Mouse (Mus musculus) CH12.LX (cell line): Measurements from ENCODE around the gene Rilp. TPM values are rescaled to one million over a fixed set of nuclear protein-coding genes. Genes with fewer than 3 reads are reported as not detected.

ENCODE experiments used
- DNase-seq: peaks from one replicate; pipeline ENCODE4 v3.0.0-alpha.2; 2013; ENCODE audit errors: extremely low read depth
- H3K27ac ChIP-seq: 2 replicates; pipeline ENCODE4 v1.5.1; 2012; ENCODE audit warnings: low read depth, mild to moderate bottlenecking, control low read depth, moderate library complexity; ENCODE audit not compliant: insufficient read depth
- H3K27me3 ChIP-seq: replicated peaks from 2 replicates; pipeline ENCODE3; 2012; ENCODE audit warnings: inconsistent platforms
- H3K36me3 ChIP-seq, 2 experiments: replicated peaks in 1 of 2; 2 replicates each; pipeline versions ENCODE3 to v1.6.1; 2012; ENCODE audit warnings: inconsistent platforms in 1 of 2, low read length in 1 of 2, mild to moderate bottlenecking in 1 of 2, mixed read lengths in 1 of 2, moderate library complexity in 1 of 2; ENCODE audit not compliant: control insufficient read depth in 1 of 2, insufficient read depth in 1 of 2
- H3K4me1 ChIP-seq, 2 experiments: 2 replicates each; pipeline ENCODE4 v1.6.1; 2012; ENCODE audit warnings: inconsistent platforms in 1 of 2, moderate library complexity in 1 of 2; ENCODE audit not compliant: insufficient read depth in 2 of 2, control insufficient read depth in 1 of 2
- H3K4me2 ChIP-seq: 2 replicates; pipeline ENCODE4 v1.6.1; 2012; ENCODE audit warnings: low read depth, mild to moderate bottlenecking, control low read depth; ENCODE audit not compliant: poor library complexity, insufficient read depth, severe bottlenecking
- H3K4me3 ChIP-seq, 3 experiments: fragments of 150-350 bp in 1 of 3; sonication (generic) in 1 of 3; replicated peaks in 1 of 3; 2 replicates each; pipeline versions ENCODE3 to v1.5.1; 2011 to 2012; ENCODE audit warnings: low read depth in 2 of 3, low read length in 2 of 3, mild to moderate bottlenecking in 2 of 3, moderate library complexity in 2 of 3, control low read depth in 1 of 3, improper control_type of control experiment in 1 of 3, inconsistent platforms in 1 of 3, mixed read lengths in 1 of 3; ENCODE audit not compliant: poor library complexity in 1 of 3
- H3K79me2 ChIP-seq: replicated peaks from 2 replicates; pipeline ENCODE4 v1.6.1; 2012; ENCODE audit warnings: mild to moderate bottlenecking, moderate library complexity; ENCODE audit not compliant: control insufficient read depth, poor library complexity, insufficient read depth, severe bottlenecking; ENCODE audit errors: extremely low read depth
- H3K9ac ChIP-seq: 2 replicates; pipeline ENCODE4 v1.6.1; 2012; ENCODE audit warnings: low read depth, mild to moderate bottlenecking, control low read depth, moderate library complexity; ENCODE audit not compliant: insufficient read depth
- H3K9me3 ChIP-seq: replicated peaks from 2 replicates; pipeline ENCODE3; 2012; ENCODE audit warnings: low read length, inconsistent platforms, mixed read lengths
- CHD1 ChIP-seq: IDR thresholded peaks from 2 replicates; pipeline ENCODE4 v1.6.1; 2012; ENCODE audit warnings: low read depth, low read length, improper control_type of control experiment, inconsistent platforms
- CHD2 ChIP-seq: IDR thresholded peaks from 2 replicates; pipeline ENCODE4 v1.6.1; 2011; ENCODE audit warnings: low read length, improper control_type of control experiment
- ELF1 ChIP-seq: IDR thresholded peaks from 2 replicates; pipeline ENCODE4 v1.6.1; 2014; ENCODE audit warnings: low read depth, mild to moderate bottlenecking, inconsistent platforms, low read length, improper control_type of control experiment
- EP300 ChIP-seq: IDR thresholded peaks from 2 replicates; pipeline ENCODE4 v1.6.1; 2011; ENCODE audit warnings: low read length, improper control_type of control experiment
- HCFC1 ChIP-seq: IDR thresholded peaks from 2 replicates; pipeline ENCODE4 v1.6.1; 2012; ENCODE audit warnings: low read depth, mild to moderate bottlenecking, inconsistent platforms, low read length, improper control_type of control experiment
- IRF4 ChIP-seq: IDR thresholded peaks from 2 replicates; pipeline ENCODE4 v1.6.1; 2014; ENCODE audit warnings: low read depth, mild to moderate bottlenecking, inconsistent platforms, low read length, improper control_type of control experiment
- JUN ChIP-seq: IDR thresholded peaks from 2 replicates; pipeline ENCODE4 v1.6.1; 2011; ENCODE audit warnings: low read depth, mild to moderate bottlenecking, low read length, improper control_type of control experiment, moderate library complexity; ENCODE audit not compliant: insufficient read depth
- KAT2A ChIP-seq: IDR thresholded peaks from 2 replicates; pipeline ENCODE4 v1.6.1; 2012; ENCODE audit warnings: low read length, improper control_type of control experiment, inconsistent platforms; ENCODE audit not compliant: insufficient replicate concordance
- MAFK ChIP-seq: IDR thresholded peaks from 2 replicates; pipeline ENCODE4 v1.6.1; 2011; ENCODE audit warnings: low read length, improper control_type of control experiment; ENCODE audit not compliant: insufficient replicate concordance
- MAX ChIP-seq: IDR thresholded peaks from 2 replicates; pipeline ENCODE4 v1.6.1; 2011; ENCODE audit warnings: low read length, improper control_type of control experiment
- MAZ ChIP-seq: IDR thresholded peaks from 2 replicates; pipeline ENCODE4 v1.6.1; 2012; ENCODE audit warnings: low read depth, mild to moderate bottlenecking, inconsistent platforms, low read length, improper control_type of control experiment, moderate library complexity
- MEF2A ChIP-seq: IDR thresholded peaks from 2 replicates; pipeline ENCODE4 v1.6.1; 2014; ENCODE audit warnings: low read depth, mild to moderate bottlenecking, inconsistent platforms, low read length, improper control_type of control experiment, borderline replicate concordance
- MXI1 ChIP-seq: IDR thresholded peaks from 2 replicates; pipeline ENCODE4 v1.6.1; 2011; ENCODE audit warnings: mild to moderate bottlenecking, low read depth, low read length, improper control_type of control experiment
- MYC ChIP-seq: IDR thresholded peaks from 2 replicates; pipeline ENCODE4 v1.6.1; 2011; ENCODE audit warnings: low read depth, mild to moderate bottlenecking, improper control_type of control experiment, low read length
- NELFE ChIP-seq: IDR thresholded peaks from 2 replicates; pipeline ENCODE4 v1.6.1; 2011; ENCODE audit warnings: low read depth, low read length, improper control_type of control experiment
- PAX5 ChIP-seq: IDR thresholded peaks from 2 replicates; pipeline ENCODE4 v1.6.1; 2012; ENCODE audit warnings: low read length, inconsistent platforms, mixed read lengths
- POLR2A ChIP-seq: IDR thresholded peaks from 2 replicates; pipeline ENCODE4 v1.6.1; 2011; ENCODE audit warnings: low read depth, mild to moderate bottlenecking, improper control_type of control experiment, low read length
- POLR2AphosphoS2 ChIP-seq: IDR thresholded peaks from 2 replicates; pipeline ENCODE4 v1.6.1; 2011; ENCODE audit warnings: low read depth, low read length, improper control_type of control experiment
- RAD21 ChIP-seq: IDR thresholded peaks from 2 replicates; pipeline ENCODE4 v1.6.1; 2011; ENCODE audit warnings: low read depth, mild to moderate bottlenecking, low read length, improper control_type of control experiment, moderate library complexity
- RCOR1 ChIP-seq: conservative IDR thresholded peaks from 2 replicates; pipeline ENCODE4 v1.6.1; 2012; ENCODE audit warnings: low read depth, mild to moderate bottlenecking, inconsistent platforms, low read length, improper control_type of control experiment
- SIN3A ChIP-seq: IDR thresholded peaks from 2 replicates; pipeline ENCODE4 v1.6.1; 2012; ENCODE audit warnings: low read length, improper control_type of control experiment, inconsistent platforms
- SMC3 ChIP-seq: IDR thresholded peaks from 2 replicates; pipeline ENCODE4 v1.6.1; 2011; ENCODE audit warnings: low read depth, low read length, improper control_type of control experiment
- TBP ChIP-seq: conservative IDR thresholded peaks from 2 replicates; pipeline ENCODE4 v1.6.1; 2011; ENCODE audit warnings: low read depth, low read length, improper control_type of control experiment
- TCF12 ChIP-seq: IDR thresholded peaks from 2 replicates; pipeline ENCODE4 v1.6.1; 2014; ENCODE audit warnings: low read depth, mild to moderate bottlenecking, inconsistent platforms, low read length, improper control_type of control experiment
- UBTF ChIP-seq: IDR thresholded peaks from 2 replicates; pipeline ENCODE4 v1.6.1; 2012; ENCODE audit warnings: low read depth, mild to moderate bottlenecking, inconsistent platforms, low read length, improper control_type of control experiment, moderate library complexity
- USF1 ChIP-seq: IDR thresholded peaks from 2 replicates; pipeline ENCODE4 v1.6.1; 2014; ENCODE audit warnings: low read depth, mild to moderate bottlenecking, inconsistent platforms, low read length, improper control_type of control experiment
- USF2 ChIP-seq: conservative IDR thresholded peaks from 2 replicates; pipeline ENCODE4 v1.6.1; 2011; ENCODE audit warnings: low read depth, low read length, improper control_type of control experiment
- ZC3H11A ChIP-seq: IDR thresholded peaks from 2 replicates; pipeline ENCODE4 v1.6.1; 2012; ENCODE audit warnings: low read depth, mild to moderate bottlenecking, inconsistent platforms, low read length, improper control_type of control experiment
- ZMIZ1 ChIP-seq: IDR thresholded peaks from 2 replicates; pipeline ENCODE4 v1.6.1; 2012; ENCODE audit warnings: low read depth, mild to moderate bottlenecking, inconsistent platforms, low read length, improper control_type of control experiment
- ZNF384 ChIP-seq: IDR thresholded peaks from 2 replicates; pipeline ENCODE4 v1.6.1; 2012; ENCODE audit warnings: low read depth, low read length, improper control_type of control experiment, inconsistent platforms
- dilution Hi-C: fragments of 300-500 bp; cut with MboI; formaldehyde crosslinking; loops from 2 replicates; pipeline ENCODE4 v1.14.3; 2020; ENCODE audit warnings: low sequenced_read_pairs; ENCODE audit not compliant: extremely low pct_unique_long_range_greater_than_20kb, extremely low pct_ligation_motif_present
- in situ Hi-C: fragments of 300-500 bp; cut with MboI; formaldehyde crosslinking; loops from 3 replicates; pipeline ENCODE4 v1.14.3; 2019; ENCODE audit warnings: low sequenced_read_pairs, low pct_ligation_motif_present, low pct_unique_long_range_greater_than_20kb, mixed read lengths
- polyA plus RNA-seq: library from polyadenylated mRNA; unstranded; fragments of >175 nt; gene quantifications from 2 replicates; pipeline ENCODE4 v1.2.1, GENCODE M21; 2012; ENCODE audit warnings: low read depth; ENCODE audit not compliant: insufficient read length
- total RNA-seq, 2 experiments: library from RNA; depleted of rRNA; stranded (reverse); fragments of 300-350 nt in 1 of 2; fragments of >200 nt in 1 of 2; gene quantifications; 2 replicates each; pipeline ENCODE4 v1.2.3; 2012 to 2014

The Rilp gene
- total and polyA plus RNA-seq, 3 experiments = 0.17 to 1.1 (median 0.72) TPM

DNA sequence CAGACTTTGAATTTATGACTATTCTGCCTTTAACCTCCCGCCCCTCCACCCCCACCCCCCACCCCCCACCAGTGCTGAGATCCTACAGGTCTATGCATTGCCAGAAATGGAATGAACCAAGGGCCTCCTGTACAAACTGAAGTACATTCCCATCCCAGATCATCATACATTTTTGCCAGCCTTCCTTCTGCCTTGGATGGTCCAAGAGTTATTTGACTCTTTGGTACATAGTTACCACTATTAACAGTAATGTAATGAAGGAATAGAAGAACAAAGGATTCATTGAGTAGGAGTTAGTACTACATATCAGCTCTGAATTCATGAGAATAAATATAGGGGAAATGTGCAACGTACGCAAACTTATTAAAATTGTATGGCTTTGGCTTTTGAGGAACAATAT is 23.7 kb upstream of the Rilp start:
- Histone ChIP-seq H3K27me3 (no peaks in the 10 kb centered on the region), H3K4me2 (peak overlapping the region; percentile 90), H3K4me1 (peaks cover 3 to 29% of the 10 kb centered on the region in 2 experiments), H3K9me3 (no peaks in the 10 kb centered on the region), H3K79me2 (peaks cover 33% of the 10 kb centered on the region), H3K9ac (peak overlapping the region; percentile 35; the same call in 1 of the 2 replicates), H3K4me3 (peak overlapping the region in 2 of 3 experiments; percentile 30 to 52), H3K36me3 (peaks cover 25 to 34% of the 10 kb centered on the region in 2 experiments), H3K27ac (no peak overlapping the region)
- dilution Hi-C loops = no loop called here
- TF ChIP-seq EP300 = no peak
- no peak for TF ChIP-seq CHD2
- TF ChIP-seq TCF12 = no peak
- TF ChIP-seq MAFK = 0 out of 2 replicates have a peak, but pooled peaks have one; percentile 12
- no peak for TF ChIP-seq ZC3H11A
- TF ChIP-seq RCOR1 = no peak
- no peak for TF ChIP-seq ELF1
- no peak for TF ChIP-seq POLR2A
- in situ Hi-C loops = no loop called here
- DNase-seq = no peak

DNA sequence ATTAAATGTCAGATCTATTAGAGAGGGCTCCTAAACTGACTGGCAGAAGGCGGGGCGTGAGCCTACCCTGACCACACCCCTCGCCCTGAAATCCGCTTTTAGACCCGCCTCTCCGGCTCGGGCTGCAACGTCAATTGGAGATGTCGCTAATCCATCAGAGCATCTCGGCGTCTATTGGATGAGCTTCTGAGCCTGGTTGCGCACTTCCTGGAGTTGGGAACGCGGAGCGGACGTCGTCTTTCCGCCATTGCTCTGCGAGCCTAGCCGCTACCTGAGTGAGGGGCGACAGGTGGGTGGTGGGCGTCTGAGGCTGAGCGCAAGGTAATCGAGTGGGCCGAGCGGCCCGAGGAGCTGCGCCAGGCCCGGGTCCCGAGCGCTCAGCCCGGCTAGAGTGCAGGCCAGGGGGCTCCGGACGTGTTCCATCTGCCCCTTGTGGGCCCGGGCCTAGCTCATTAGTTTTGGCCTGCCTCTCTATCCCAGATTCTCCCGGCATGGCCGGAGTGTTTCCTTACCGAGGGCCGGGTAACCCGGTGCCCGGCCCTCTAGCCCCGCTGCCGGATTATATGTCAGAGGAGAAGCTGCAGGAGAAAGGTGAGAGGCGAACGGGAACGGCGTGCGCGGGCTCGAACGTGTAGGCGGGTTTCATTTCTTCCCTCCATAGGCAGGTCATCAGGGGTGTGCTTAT is 23.2 kb upstream of the Rilp start, which contains the start of gene Prpf8:
Gene Prpf8, plus strand, starts transcription at position 216 of the 685 bp plus-strand sequence.
- H3K9me3 ChIP-seq = no peaks in the 10 kb centered on the region
- H3K4me1 ChIP-seq = peaks cover 3 to 29% of the 10 kb centered on the region in 2 experiments
- dilution Hi-C loops (no loop called here), in situ Hi-C loops (no loop called here)
- peak within 1 kb of the TSS; percentile 18; the same call in 1 of the 2 replicates for H3K27ac ChIP-seq
- H3K4me2 ChIP-seq = peak within 1 kb of the TSS; percentile 90
- peaks cover 36% of the 10 kb centered on the region for H3K79me2 ChIP-seq
- H3K9ac ChIP-seq = peak within 1 kb of the TSS; percentile 97
- H3K36me3 ChIP-seq = peaks cover 30 to 40% of the 10 kb centered on the region in 2 experiments
- H3K27me3 ChIP-seq = no peaks in the 10 kb centered on the region
- peak; percentile 99 for DNase-seq
- H3K4me3 ChIP-seq = peak within 1 kb of the TSS; percentile 81 to 96 (median 83)
- TF ChIP-seq SIN3A (peak; percentile 69; the same call in 1 of the 2 replicates), USF2 (no peak), TBP (peak; percentile 86), SMC3 (peak; percentile 3; the same call in 1 of the 2 replicates), POLR2AphosphoS2 (peak; percentile 72; the same call in 1 of the 2 replicates), ZC3H11A (no peak), MXI1 (peak; percentile 67), NELFE (peak; percentile 84), USF1 (no peak; the same call in 1 of the 2 replicates), CHD1 (peak; percentile 88; the same call in 1 of the 2 replicates), CHD2 (peak; percentile 92), ZNF384 (no peak), ELF1 (peak; percentile 96), POLR2A (peak; percentile 88), HCFC1 (peak; percentile 90), KAT2A (peak; percentile 85; the same call in 1 of the 2 replicates), MAZ (no peak), MYC (peak; percentile 38; the same call in 1 of the 2 replicates), PAX5 (no peak), ZMIZ1 (peak; percentile 82), MEF2A (0 out of 2 replicates have a peak, but pooled peaks have one; percentile 11), IRF4 (peak; percentile 24; the same call in 1 of the 2 replicates), JUN (no peak), RAD21 (no peak), MAX (peak; percentile 35; the same call in 1 of the 2 replicates), MAFK (no peak; the same call in 1 of the 2 replicates), UBTF (no peak), RCOR1 (no peak)
